Mouse (Mus musculus) embryonic fibroblast, embryonic 13.5 days (primary cell): ENCODE measurements around the gene Wdfy3.

Experiments
- CTCF ChIP-seq: IDR thresholded peaks from 2 replicates; pipeline ENCODE4 v1.5.1; 2011; ENCODE audit warnings: mild to moderate bottlenecking, control low read depth, low read length, moderate library complexity, borderline replicate concordance; ENCODE audit not compliant: insufficient read depth
- POLR2A ChIP-seq: IDR thresholded peaks from 2 replicates; pipeline ENCODE4 v1.6.1; 2011; ENCODE audit warnings: low read depth, mild to moderate bottlenecking, control low read depth, low read length, moderate library complexity

DNA sequence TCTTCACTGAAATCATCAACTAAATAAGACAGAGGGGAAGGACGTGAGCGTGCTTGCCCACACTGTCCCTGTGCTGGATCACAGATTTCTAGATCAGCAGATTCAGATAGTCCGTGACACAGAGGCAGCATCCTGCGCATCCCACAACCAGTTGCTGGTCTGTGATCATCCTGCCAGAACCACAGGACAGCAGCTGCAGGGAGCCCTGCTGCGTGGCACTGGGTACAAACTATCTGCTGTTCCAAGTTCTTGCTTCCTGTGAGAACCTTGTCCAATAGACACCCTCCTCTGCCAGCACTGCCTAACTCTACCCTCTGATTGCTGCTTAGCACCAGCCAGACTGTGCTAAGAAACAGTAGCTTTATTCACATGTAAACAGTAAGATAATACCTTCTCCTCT lies 150.2 kb downstream of the Wdfy3 start:
- TF ChIP-seq POLR2A = no peak
- TF ChIP-seq CTCF = no peak
